Mouse (Mus musculus) layer of hippocampus, adult 9-10 months (tissue): ENCODE data around the gene Teddm1b.
"Not testable (repeated sequence)": the region's sequence is repeated elsewhere in the genome, so short reads cannot be mapped to it uniquely, and the experiment has no call there.

Experiments used
- DNase-seq: peaks from one replicate; pipeline ENCODE4 v3.0.0; 2022; ENCODE audit warnings: low spot score

The Teddm1b gene

GRCm38 (mm10) chr1:153874045-153874444, at the start of gene Teddm1b:
TSS of gene Teddm1b (plus strand) at chr1:153874345.
- no peak for DNase-seq

- DNase-seq = no peak
Observed at GRCm38 (mm10) chr1:153830746-153831145, 43.4 kb upstream of the Teddm1b start.

GRCm38 (mm10) chr1:153836036-153836435, 38.1 kb upstream of the Teddm1b start:
- DNase-seq = no peak

GRCm38 (mm10) chr1:153842121-153842740, 31.9 kb upstream of the Teddm1b start:
- no peak for DNase-seq

- DNase-seq = no peak
Observed at GRCm38 (mm10) chr1:153844042-153844441, 30.1 kb upstream of the Teddm1b start, which contains the start of gene Rgsl1. TSS of gene Rgsl1 (minus strand) at chr1:153844142.

- no peak for DNase-seq
Observed at GRCm38 (mm10) chr1:153846420-153846819, 27.7 kb upstream of the Teddm1b start.

GRCm38 (mm10) chr1:153846867-153847266, 27.3 kb upstream of the Teddm1b start:
- peak; percentile 5 for DNase-seq

GRCm38 (mm10) chr1:153852696-153853095, 21.4 kb upstream of the Teddm1b start:
- not testable (repeated sequence) for DNase-seq

- DNase-seq = no peak
Observed at GRCm38 (mm10) chr1:153855946-153856345, 18.2 kb upstream of the Teddm1b start.

GRCm38 (mm10) chr1:153880391-153880790, 6.2 kb downstream of the Teddm1b start:
- DNase-seq = not testable (repeated sequence)

GRCm38 (mm10) chr1:153886024-153886633, 12.0 kb downstream of the Teddm1b start:
- no peak for DNase-seq

- DNase-seq = no peak
Observed at GRCm38 (mm10) chr1:153890121-153890520, 16.0 kb downstream of the Teddm1b start.

GRCm38 (mm10) chr1:153891442-153891841, 17.3 kb downstream of the Teddm1b start, which contains the start of gene Teddm1a:
TSS of gene Teddm1a (plus strand) at chr1:153891742.
- DNase-seq = no peak

GRCm38 (mm10) chr1:153893746-153894145, 19.6 kb downstream of the Teddm1b start:
- DNase-seq = no peak

- DNase-seq = no peak
Observed at GRCm38 (mm10) chr1:153894201-153894893, 20.2 kb downstream of the Teddm1b start.

- peak; percentile 74 for DNase-seq
Observed at GRCm38 (mm10) chr1:153894979-153895378, 20.8 kb downstream of the Teddm1b start.

GRCm38 (mm10) chr1:153897196-153897595, 23.1 kb downstream of the Teddm1b start:
- DNase-seq = no peak

GRCm38 (mm10) chr1:153898989-153899730, 25.0 kb downstream of the Teddm1b start:
- DNase-seq = no peak

- peak; percentile 87 for DNase-seq
Observed at GRCm38 (mm10) chr1:153899731-153900380, 25.7 kb downstream of the Teddm1b start, which contains the start of the genes Glul and Teddm2. TSS of gene Glul (plus strand) at chr1:153899944. TSS of gene Teddm2 (minus strand) at chr1:153900228.

- no peak for DNase-seq
Observed at GRCm38 (mm10) chr1:153900381-153900780, 26.2 kb downstream of the Teddm1b start.

- no peak for DNase-seq
Observed at GRCm38 (mm10) chr1:153900860-153901730, 26.9 kb downstream of the Teddm1b start.
